Mouse (Mus musculus): ENCODE measurements around the gene Klk15.

DNA sequence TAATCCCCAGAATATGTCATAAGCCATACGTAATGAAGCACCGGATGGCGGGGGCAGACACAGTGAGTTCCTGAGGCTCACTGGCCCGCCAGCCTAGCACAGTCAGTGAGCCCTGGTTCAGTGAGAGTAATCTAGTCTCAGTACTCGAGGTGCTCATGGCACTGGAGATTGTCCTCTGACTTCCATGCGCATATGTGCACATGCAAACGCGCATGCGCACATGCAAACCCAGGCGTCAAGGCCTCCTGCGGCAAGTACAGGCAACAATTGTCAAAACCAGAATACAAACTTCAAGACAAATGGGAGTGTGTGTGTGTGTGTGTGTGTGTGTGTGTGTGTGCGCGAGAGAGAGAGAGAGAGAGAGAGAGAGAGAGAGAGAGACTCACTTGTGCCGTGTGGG lies 3.0 kb downstream of the Klk15 start:
- no peak for TF ChIP-seq CTCF (IDR thresholded peaks at IDR 0.05; ENCODE audit: low read depth, low read length)
- no peak for TF ChIP-seq POLR2A (IDR thresholded peaks at IDR 0.05; ENCODE audit: insufficient read depth, low read length)
- TF ChIP-seq EP300 (IDR thresholded peaks at IDR 0.05; ENCODE audit: insufficient read depth, low read depth, low read length), result peak; percentile 87; the same call in 1 of the 2 replicates
